Mouse (Mus musculus): Measurements from ENCODE around the gene Rhof.
A peak's percentile ranks its signal among the peaks of the same experiment; 100 is the strongest.
"Not testable (repeated sequence)": the region's sequence is repeated elsewhere in the genome, so short reads cannot be mapped to it uniquely, and the experiment has no call there.

Gene Rhof

DNA sequence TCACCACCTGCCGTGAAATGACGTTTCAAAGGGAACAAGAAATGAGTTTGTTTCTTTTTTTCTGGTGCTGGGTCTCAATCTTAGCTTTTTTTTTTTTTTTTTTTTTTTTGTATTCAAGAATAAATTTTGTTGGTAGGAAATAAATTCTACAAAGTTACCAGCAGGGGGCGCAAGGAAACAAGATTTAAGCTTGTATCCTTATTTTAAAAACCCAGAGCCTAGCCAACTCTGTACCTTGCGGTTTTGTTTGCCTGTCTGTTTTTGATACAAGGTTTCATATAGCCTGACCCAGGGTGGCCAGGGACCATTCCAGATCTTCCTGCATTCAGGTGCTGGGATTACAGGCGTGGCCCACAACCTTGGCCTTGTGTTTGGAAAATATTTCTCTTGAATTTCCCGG, 68.3 kb downstream of the Rhof start:
- DNase-seq: peak; percentile 71 to 83

DNA sequence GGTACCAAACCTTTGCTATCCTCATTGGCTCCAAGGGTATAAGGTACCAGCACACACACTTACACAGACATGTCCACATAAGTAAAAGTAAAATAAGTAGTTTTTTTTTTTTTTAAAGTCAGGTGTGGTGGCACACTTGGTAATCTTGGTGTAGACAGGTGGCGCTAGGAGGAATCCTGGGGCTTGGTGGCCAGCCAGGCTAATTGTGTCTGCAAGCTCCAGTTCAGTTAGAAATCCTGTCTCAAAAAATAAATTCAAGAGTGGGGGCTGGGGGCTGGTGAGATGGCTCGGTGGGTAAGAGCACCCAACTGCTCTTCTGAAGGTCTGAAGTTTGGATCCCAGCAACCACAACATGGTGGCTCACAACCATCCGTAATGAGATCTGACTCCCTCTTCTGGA, 69.4 kb downstream of the Rhof start:
- DNase-seq: no peak

DNA sequence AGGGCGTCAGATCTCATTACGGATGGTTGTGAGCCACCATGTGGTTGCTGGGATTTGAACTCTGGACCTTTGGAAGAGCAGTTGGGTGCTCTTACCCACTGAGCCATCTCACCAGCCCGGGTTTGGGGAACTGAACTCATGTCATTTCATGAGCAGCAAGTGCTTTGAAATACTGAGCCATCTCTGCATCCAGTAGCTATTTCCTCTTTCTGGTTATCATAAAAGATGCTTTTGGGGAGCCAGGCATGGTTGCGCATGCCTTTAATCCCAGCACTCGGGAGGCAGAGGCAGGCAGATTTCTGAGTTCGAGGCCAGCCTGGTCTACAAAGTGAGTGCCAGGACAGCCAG, 71.1 kb downstream of the Rhof start:
- not testable (repeated sequence) for DNase-seq

DNA sequence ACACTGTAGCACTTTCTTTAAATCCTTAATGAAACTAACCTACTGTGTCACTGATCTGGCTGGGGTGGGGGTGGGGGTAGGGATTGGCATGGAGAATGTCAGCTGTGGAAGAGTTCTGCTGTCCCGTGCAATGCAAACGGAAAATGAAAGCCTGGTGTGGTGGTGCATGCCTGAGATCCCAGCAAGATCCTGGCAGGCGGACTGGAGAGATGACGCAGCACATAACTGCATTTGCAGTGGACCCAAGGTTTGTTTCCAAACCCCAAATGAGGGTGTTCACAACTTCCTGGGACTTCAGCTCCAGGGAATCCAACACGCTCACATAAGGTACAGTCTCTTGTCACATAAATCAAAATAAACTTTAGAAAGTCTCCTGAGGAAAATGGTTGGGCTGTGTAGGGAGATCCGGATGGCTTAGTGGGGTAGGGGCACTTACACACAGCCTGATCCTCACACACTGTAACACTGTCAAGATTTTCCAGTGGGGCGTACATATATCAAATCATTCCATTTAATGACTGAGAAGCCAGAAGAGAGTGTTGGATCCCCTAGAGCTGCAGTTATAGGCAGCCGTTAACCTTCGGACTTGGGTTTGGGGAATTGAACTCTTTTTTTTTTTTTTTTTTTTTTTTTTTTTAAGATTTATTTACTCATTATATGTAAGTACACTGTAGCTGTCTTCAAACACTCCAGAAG, 71.6 kb downstream of the Rhof start:
- DNase-seq: peak; percentile 27 to 36

DNA sequence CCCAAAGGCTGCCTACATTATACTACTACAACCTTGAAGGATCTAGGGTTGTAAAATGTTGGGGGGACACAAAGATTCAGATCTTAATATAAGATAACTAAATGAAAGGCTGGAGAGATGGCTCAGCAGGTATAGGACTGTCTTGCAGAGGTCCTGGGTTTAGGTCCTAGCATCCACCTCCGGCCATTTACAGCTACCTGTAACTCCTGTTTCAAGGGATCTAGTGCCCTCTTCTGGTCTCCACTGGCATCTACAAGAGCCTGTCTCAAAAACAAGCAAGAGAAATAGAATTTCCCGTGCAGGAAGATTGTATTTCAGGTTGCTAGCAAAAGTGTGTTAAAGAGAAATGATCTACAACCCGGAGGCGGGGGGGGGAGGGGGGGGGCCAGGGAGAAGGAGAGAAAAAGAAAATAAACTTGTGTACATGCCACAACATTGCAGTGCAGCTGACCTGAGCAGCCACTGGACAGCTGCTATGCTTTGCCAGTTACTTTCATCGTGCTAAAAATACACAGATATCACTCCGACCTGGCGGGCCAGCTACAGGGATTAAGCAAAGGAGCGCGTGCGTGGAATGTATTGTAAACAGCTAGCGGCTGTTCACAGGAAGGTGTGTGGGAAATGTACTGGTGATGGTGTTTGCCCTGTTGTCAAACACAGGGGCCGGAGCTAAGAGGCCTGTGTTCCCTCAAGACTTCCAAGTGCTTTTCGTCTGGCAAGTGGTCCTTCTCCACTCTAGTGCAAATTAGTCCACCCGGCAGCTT, 72.6 kb downstream of the Rhof start:
- peak; percentile 68 to 75 for DNase-seq

DNA sequence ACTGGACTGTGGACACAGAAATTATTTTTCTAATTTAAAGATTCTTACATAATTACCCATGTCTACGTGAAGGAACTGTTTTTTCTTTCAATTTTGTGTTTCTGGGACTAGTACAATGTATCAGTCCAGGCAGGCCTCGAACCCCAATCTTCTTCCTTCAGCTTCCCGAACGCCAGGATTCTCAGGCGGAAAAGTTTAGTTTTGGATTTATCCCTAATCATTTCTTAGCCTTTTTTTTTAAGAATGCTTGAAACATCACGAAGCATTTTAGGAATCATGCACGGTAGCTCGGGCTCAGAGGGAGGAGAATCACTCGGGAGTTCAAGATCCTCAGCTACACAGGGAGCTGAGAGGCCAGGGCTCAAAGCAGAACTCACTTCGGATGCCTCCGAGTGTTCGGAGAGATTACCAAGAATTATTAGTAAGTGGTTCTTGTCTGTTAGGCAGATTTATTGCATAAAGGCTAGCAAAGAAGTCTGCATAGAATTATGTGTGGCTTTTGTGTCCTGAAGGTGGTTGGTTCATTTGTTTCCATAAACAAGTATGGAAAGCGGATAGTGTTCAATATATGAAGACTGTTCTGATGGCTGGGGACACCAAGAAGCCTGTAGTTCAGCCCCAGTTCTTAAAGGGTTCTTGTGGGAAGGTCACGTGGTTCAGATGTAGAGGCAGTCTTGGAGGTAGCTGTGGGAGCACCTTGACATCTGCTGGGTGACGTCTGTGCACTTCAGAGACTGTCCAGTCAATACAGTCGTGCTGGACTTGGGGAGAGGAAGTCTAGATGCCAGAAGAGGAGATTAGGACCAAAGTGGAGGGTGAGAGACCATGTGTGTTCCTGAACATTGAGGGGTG, 74.0 kb downstream of the Rhof start:
- no peak for DNase-seq

DNA sequence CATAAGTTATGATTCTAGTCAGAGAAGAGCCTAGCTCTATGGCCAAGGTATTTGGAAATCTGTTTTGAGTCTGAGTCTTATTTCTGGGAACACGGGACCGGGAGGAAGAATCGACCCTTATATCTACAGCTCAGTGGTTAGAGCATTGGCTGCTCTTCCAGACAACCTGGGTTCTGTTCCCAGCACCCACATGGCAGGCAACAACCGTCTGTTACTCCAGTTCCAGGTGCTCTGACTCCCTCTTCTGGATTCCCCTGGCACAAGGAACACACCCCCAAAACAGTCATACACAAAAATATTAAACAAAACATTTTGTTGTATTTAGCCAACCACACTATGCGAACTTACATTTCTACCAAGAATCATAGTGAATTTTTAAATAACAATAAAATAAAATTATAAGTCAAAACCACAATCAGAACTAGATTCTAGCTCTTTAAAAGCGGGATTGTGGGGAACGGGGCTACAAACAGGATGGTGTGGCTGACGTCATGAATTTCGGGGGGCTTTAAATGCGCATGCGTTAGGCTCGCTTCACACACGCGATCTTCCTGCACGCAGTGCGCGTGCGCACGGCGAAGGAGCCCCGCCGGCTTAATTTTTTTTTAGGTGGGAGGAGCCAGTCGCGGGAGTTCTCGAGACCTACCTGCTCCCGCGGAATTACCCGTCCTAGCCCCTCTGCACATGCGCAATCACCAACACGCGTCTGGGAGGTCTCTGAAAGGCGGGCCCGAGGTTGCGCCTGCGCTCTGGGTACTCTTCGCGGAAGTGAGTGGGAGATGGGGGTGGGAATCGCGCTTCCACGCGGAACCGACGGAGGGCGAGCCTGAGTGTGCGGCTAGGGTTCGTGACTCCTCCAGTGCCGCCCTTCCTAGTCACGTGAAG, 74.9 kb downstream of the Rhof start:
- DNase-seq: peak; percentile 99
